Mouse (Mus musculus): ENCODE results near the gene Hrh1.
A peak's percentile ranks its signal among the peaks of the same experiment; 100 is the strongest.

Gene Hrh1

GRCm38 (mm10) chr6:114406634-114407033 is 8.9 kb downstream of the Hrh1 start:
- DNase-seq (ENCODE audit: low spot score in 2 of 2) = no peak

- DNase-seq (ENCODE audit: low spot score in 2 of 2) = no peak
These were observed 9.3 kb downstream of the Hrh1 start for GRCm38 (mm10) chr6:114407049-114407448.

- DNase-seq (ENCODE audit: low spot score in 2 of 2) = no peak
These were observed 10.5 kb downstream of the Hrh1 start for GRCm38 (mm10) chr6:114408278-114408677.

GRCm38 (mm10) chr6:114411913-114412312 is 14.2 kb downstream of the Hrh1 start:
- DNase-seq (ENCODE audit: low spot score in 2 of 2) = no peak

- no peak for DNase-seq (ENCODE audit: low spot score in 2 of 2)
These were observed 16.8 kb downstream of the Hrh1 start for GRCm38 (mm10) chr6:114414510-114414909.

GRCm38 (mm10) chr6:114418037-114418436 is 20.3 kb downstream of the Hrh1 start:
- no peak for DNase-seq (ENCODE audit: low spot score in 2 of 2)

GRCm38 (mm10) chr6:114421061-114421460 is 23.3 kb downstream of the Hrh1 start:
- DNase-seq (ENCODE audit: low spot score in 2 of 2) = no peak

- no peak for DNase-seq (ENCODE audit: low spot score in 2 of 2)
These were observed 25.4 kb downstream of the Hrh1 start for GRCm38 (mm10) chr6:114423051-114423676.

GRCm38 (mm10) chr6:114425343-114425742 is 27.6 kb downstream of the Hrh1 start:
- no peak for DNase-seq (ENCODE audit: low spot score in 2 of 2)

- no peak for DNase-seq (ENCODE audit: low spot score in 2 of 2)
These were observed 29.9 kb downstream of the Hrh1 start for GRCm38 (mm10) chr6:114427641-114428040.

GRCm38 (mm10) chr6:114428831-114429230 is 31.1 kb downstream of the Hrh1 start:
- no peak for DNase-seq (ENCODE audit: low spot score in 2 of 2)

GRCm38 (mm10) chr6:114432591-114432990 is 34.9 kb downstream of the Hrh1 start:
- DNase-seq (ENCODE audit: low spot score in 2 of 2) = no peak

- DNase-seq (ENCODE audit: low spot score in 2 of 2) = no peak
These were observed 36.8 kb downstream of the Hrh1 start for GRCm38 (mm10) chr6:114434524-114434923.

- no peak for DNase-seq (ENCODE audit: low spot score in 2 of 2)
These were observed 42.6 kb downstream of the Hrh1 start for GRCm38 (mm10) chr6:114440302-114440701.

- no peak for DNase-seq (ENCODE audit: low spot score in 2 of 2)
These were observed 43.2 kb downstream of the Hrh1 start for GRCm38 (mm10) chr6:114440788-114441453.

GRCm38 (mm10) chr6:114444247-114444844 is 46.6 kb downstream of the Hrh1 start:
- no peak for DNase-seq (ENCODE audit: low spot score in 2 of 2)

- DNase-seq (ENCODE audit: low spot score in 2 of 2) = no peak
These were observed 47.2 kb downstream of the Hrh1 start for GRCm38 (mm10) chr6:114444976-114445375.

GRCm38 (mm10) chr6:114448888-114449287 is 51.2 kb downstream of the Hrh1 start:
- DNase-seq (ENCODE audit: low spot score in 2 of 2) = peak; percentile 20 to 23

GRCm38 (mm10) chr6:114455267-114455666 is 57.5 kb downstream of the Hrh1 start:
- no peak for DNase-seq (ENCODE audit: low spot score in 2 of 2)

GRCm38 (mm10) chr6:114456255-114457042 is 58.7 kb downstream of the Hrh1 start:
- no peak for DNase-seq (ENCODE audit: low spot score in 2 of 2)

GRCm38 (mm10) chr6:114457299-114457698 is 59.6 kb downstream of the Hrh1 start:
- no peak for DNase-seq (ENCODE audit: low spot score in 2 of 2)

- DNase-seq (ENCODE audit: low spot score in 2 of 2) = peak in 1 of 2 experiments; percentile 15
These were observed 60.5 kb downstream of the Hrh1 start for GRCm38 (mm10) chr6:114458191-114458590.

All from urinary bladder, postnatal 36 days (tissue).